Mouse (Mus musculus) splenic B cell, adult 2 months (primary cell): ENCODE data around the gene Vwa5b1.
A peak's percentile ranks its signal among the peaks of the same experiment; 100 is the strongest.

ENCODE experiments used
- DNase-seq: peaks from one replicate; pipeline ENCODE4 v3.0.0-alpha.2; 2011; ENCODE audit warnings: low read depth, low spot score
- H3K27me3 ChIP-seq: 2 replicates; pipeline ENCODE4 v1.6.1; 2012; ENCODE audit warnings: mild to moderate bottlenecking, low read length, moderate library complexity, mixed read lengths; ENCODE audit not compliant: control insufficient read depth, poor library complexity, insufficient read depth, severe bottlenecking
- H3K36me3 ChIP-seq: 2 replicates; pipeline ENCODE4 v1.6.1; 2012; ENCODE audit warnings: mild to moderate bottlenecking, low read length, moderate library complexity, mixed read lengths; ENCODE audit not compliant: control insufficient read depth, poor library complexity, insufficient read depth, severe bottlenecking

Vwa5b1 gene

GRCm38 (mm10) chr4:138614454-138614853 is 21.2 kb downstream of the Vwa5b1 start:
- Histone ChIP-seq H3K36me3 (no peaks in the 10 kb centered on the region), H3K27me3 (no peaks in the 10 kb centered on the region)
- DNase-seq, result no peak

- DNase-seq, result no peak
- no peaks in the 10 kb centered on the region for H3K36me3 ChIP-seq
Measured at GRCm38 (mm10) chr4:138601926-138602325, 33.8 kb downstream of the Vwa5b1 start.

GRCm38 (mm10) chr4:138597904-138598347 is 37.8 kb downstream of the Vwa5b1 start:
- peak; percentile 9 for DNase-seq
- no peaks in the 10 kb centered on the region for H3K36me3 ChIP-seq
- no peaks in the 10 kb centered on the region; the same call in 1 of the 2 replicates for H3K27me3 ChIP-seq

More at GRCm38 (mm10) chr4:138601926-138602325, 33.8 kb downstream of the Vwa5b1 start:
- no peaks in the 10 kb centered on the region; the same call in 1 of the 2 replicates for H3K27me3 ChIP-seq

GRCm38 (mm10) chr4:138596391-138597130 is 39.1 kb downstream of the Vwa5b1 start:
- Histone ChIP-seq H3K36me3 (no peaks in the 10 kb centered on the region), H3K27me3 (no peaks in the 10 kb centered on the region; the same call in 1 of the 2 replicates)
- DNase-seq, result no peak

GRCm38 (mm10) chr4:138584946-138585345 is 50.7 kb downstream of the Vwa5b1 start:
- Histone ChIP-seq H3K36me3 (no peaks in the 10 kb centered on the region), H3K27me3 (no peaks in the 10 kb centered on the region)
- DNase-seq, result no peak

GRCm38 (mm10) chr4:138582446-138582845 is 53.2 kb downstream of the Vwa5b1 start:
- no peaks in the 10 kb centered on the region for H3K27me3 ChIP-seq
- no peaks in the 10 kb centered on the region for H3K36me3 ChIP-seq
- no peak for DNase-seq

- H3K27me3 ChIP-seq, result no peaks in the 10 kb centered on the region
- DNase-seq, result no peak
- H3K36me3 ChIP-seq, result no peaks in the 10 kb centered on the region
Measured at GRCm38 (mm10) chr4:138578406-138578805, 57.3 kb downstream of the Vwa5b1 start.

- H3K27me3 ChIP-seq, result no peaks in the 10 kb centered on the region
- no peaks in the 10 kb centered on the region for H3K36me3 ChIP-seq
Measured at GRCm38 (mm10) chr4:138576661-138577060, 59.0 kb downstream of the Vwa5b1 start.

GRCm38 (mm10) chr4:138574800-138575606 is 60.7 kb downstream of the Vwa5b1 start:
- no peaks in the 10 kb centered on the region for H3K27me3 ChIP-seq
- DNase-seq, result no peak
- H3K36me3 ChIP-seq, result no peaks in the 10 kb centered on the region

More at GRCm38 (mm10) chr4:138576661-138577060, 59.0 kb downstream of the Vwa5b1 start:
- no peak for DNase-seq

- Histone ChIP-seq H3K27me3 (no peaks in the 10 kb centered on the region), H3K36me3 (no peaks in the 10 kb centered on the region)
- no peak for DNase-seq
Measured at GRCm38 (mm10) chr4:138569928-138570327, 65.8 kb downstream of the Vwa5b1 start.

- no peaks in the 10 kb centered on the region for H3K36me3 ChIP-seq
Measured at GRCm38 (mm10) chr4:138568275-138568674, 67.4 kb downstream of the Vwa5b1 start.

GRCm38 (mm10) chr4:138561986-138562385 is 73.7 kb downstream of the Vwa5b1 start:
- Histone ChIP-seq H3K36me3 (no peaks in the 10 kb centered on the region), H3K27me3 (no peaks in the 10 kb centered on the region)
- peak; percentile 72 for DNase-seq

More at GRCm38 (mm10) chr4:138568275-138568674, 67.4 kb downstream of the Vwa5b1 start:
- H3K27me3 ChIP-seq, result no peaks in the 10 kb centered on the region
- no peak for DNase-seq

GRCm38 (mm10) chr4:138555531-138555930 is 80.2 kb downstream of the Vwa5b1 start:
- H3K36me3 ChIP-seq, result no peaks in the 10 kb centered on the region

GRCm38 (mm10) chr4:138554934-138555333 is 80.8 kb downstream of the Vwa5b1 start:
- H3K36me3 ChIP-seq, result no peaks in the 10 kb centered on the region
- no peak for DNase-seq
- H3K27me3 ChIP-seq, result no peaks in the 10 kb centered on the region

More at GRCm38 (mm10) chr4:138555531-138555930, 80.2 kb downstream of the Vwa5b1 start:
- no peaks in the 10 kb centered on the region for H3K27me3 ChIP-seq
- no peak for DNase-seq

- no peak for DNase-seq
- Histone ChIP-seq H3K27me3 (no peaks in the 10 kb centered on the region), H3K36me3 (no peaks in the 10 kb centered on the region)
Measured at GRCm38 (mm10) chr4:138554302-138554701, 81.4 kb downstream of the Vwa5b1 start.
